Mouse (Mus musculus) urinary bladder, postnatal 25 days (tissue): ENCODE measurements around the gene Gm21797.
"Not testable (repeated sequence)": the region's sequence is repeated elsewhere in the genome, so short reads cannot be mapped to it uniquely, and the experiment has no call there.

Experiments used
- DNase-seq: peaks from one replicate; pipeline ENCODE4 v3.0.0; 2022; ENCODE audit warnings: low spot score

Gm21797 gene

GRCm38 (mm10) chrY:40775665-40776064, at the start of gene Gm21797:
Gene Gm21797 (minus strand): TSS chrY:40775765.
- DNase-seq: not testable (repeated sequence)

- DNase-seq: not testable (repeated sequence)
These were observed 29.0 kb upstream of the Gm21797 start, which contains the start of gene Gm20795 for GRCm38 (mm10) chrY:40804614-40805013. Gene Gm20795 (plus strand): TSS chrY:40804914.
